Mouse (Mus musculus): ENCODE results near the gene Rnf11.

- peak; percentile 72 to 75 for TF ChIP-seq EP300 (IDR thresholded peaks at IDR 0.05; ENCODE audit: low read depth in 1 of 2, low read length in 2 of 2)
- TF ChIP-seq CTCF (IDR thresholded peaks at IDR 0.05 in 2 of 3, conservative IDR thresholded peaks at IDR 0.05 in 1 of 3; ENCODE audit: control insufficient read depth in 1 of 3, insufficient read depth in 1 of 3, low read depth in 2 of 3, low read length in 3 of 3, poor library complexity in 1 of 3, severe bottlenecking in 1 of 3): no peak
- no peak for TF ChIP-seq POLR2AphosphoS2 (IDR thresholded peaks at IDR 0.05; ENCODE audit: low read length)
Observed at GRCm38 (mm10) chr4:109406054-109406485, 78.5 kb downstream of the Rnf11 start.
